Mouse (Mus musculus): ENCODE results near the gene Dnajc8.

Gene Dnajc8

GRCm38 (mm10) chr4:132515369-132516155, 19.8 kb upstream of the Dnajc8 start:
- in situ Hi-C loops (cut with MboI, MseI) = no loop called here

DNA sequence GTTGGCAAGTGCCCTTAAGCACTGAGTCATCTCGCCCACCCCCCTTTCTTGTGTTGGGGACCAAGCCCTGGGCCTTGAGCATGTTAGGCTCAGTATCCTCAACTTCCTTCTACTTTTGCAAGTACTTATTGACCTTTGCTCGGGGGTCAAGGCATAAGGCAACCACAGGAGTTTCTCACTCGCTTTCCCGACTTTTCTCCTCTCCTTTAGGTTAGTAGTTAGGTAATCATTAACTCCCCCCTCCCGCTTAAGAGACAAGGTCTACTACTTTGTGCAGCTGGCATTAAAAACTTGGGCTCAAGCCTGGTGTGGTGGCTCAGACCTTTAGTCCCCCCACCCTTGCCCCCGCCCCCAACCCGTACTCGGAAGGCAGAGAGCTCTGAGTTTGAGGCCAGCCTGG, 17.3 kb upstream of the Dnajc8 start:
- in situ Hi-C loops (cut with MboI, MseI) = no loop called here

DNA sequence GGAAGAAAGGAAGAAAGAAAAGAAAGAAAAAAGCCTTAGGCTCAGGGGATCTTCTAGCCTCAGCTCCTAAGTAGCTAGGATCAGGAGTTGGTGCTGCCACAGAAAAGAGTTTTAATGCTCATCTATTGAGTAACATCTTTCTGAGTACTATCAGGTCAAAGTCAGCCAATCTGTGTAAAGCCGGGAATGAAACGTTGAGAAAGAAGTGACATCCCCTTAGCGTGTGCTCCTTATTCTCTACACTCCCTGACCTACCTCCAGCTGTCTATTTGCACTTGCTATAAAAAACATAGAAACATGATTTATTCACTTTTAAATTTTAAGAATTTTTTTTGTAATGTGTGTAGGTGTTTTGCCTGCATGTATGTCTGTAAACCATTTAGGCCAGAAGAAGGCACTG, 16.2 kb upstream of the Dnajc8 start:
- in situ Hi-C loops (cut with MboI, MseI) = no loop called here

DNA sequence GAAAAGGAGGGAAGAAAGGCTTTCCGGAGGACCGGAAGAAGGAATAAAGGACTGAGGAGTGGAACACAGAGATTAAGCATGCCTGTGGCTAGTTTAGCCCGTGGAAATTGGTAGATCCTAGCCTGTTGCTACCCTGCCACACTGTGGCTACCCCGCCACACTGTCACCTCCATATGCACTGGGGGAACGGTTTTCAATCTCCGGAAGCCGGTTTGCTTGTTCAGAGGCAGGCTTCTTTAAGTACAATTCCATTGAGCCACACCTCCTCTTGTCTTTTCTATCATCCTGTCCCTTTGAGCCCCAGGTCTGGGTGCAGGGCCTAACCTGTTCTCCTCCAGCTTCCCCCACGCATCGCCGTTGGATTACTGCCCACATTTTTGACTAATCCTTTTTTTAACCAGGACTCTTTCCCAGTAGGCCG, 11.0 kb upstream of the Dnajc8 start:
- in situ Hi-C loops (cut with MboI, MseI) = no loop called here

- in situ Hi-C loops (cut with MboI, MseI) = loop anchor here (5.0 kb wide), 1 partner anchor 113 kb away; no protein-coding TSS in a partner anchor
Measured at GRCm38 (mm10) chr4:132524808-132525207, 10.5 kb upstream of the Dnajc8 start.

GRCm38 (mm10) chr4:132526678-132527077, 8.7 kb upstream of the Dnajc8 start:
- in situ Hi-C loops (cut with MboI, MseI) = loop anchor here (5.0 kb wide), 1 partner anchor 114 kb away; no protein-coding TSS in a partner anchor

- in situ Hi-C loops (cut with MboI, MseI) = loop anchor here (5.0 kb wide), 1 partner anchor 116 kb away; no protein-coding TSS in a partner anchor
Measured at GRCm38 (mm10) chr4:132527917-132528522, 7.3 kb upstream of the Dnajc8 start.

DNA sequence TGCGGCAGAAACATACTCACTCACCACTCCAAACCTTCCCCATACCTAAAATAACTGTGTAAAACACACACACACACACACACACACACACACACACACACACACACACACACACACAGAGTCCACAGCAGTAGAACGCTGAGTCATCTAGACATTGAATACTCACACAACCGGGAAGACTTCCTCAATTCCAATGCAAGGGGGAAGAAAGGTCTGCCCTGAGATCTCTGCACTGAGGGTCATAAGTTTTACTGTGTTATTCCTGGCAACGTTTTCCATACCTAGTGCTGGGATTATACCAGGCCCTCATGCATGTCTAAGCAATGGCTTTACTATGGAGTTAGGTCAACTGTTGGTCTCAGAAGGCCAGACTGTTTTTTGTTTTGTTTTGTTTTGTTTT, 6.0 kb upstream of the Dnajc8 start:
- in situ Hi-C loops (cut with MboI, MseI) = loop anchor here (5.0 kb wide), 1 partner anchor 117 kb away; no protein-coding TSS in a partner anchor

DNA sequence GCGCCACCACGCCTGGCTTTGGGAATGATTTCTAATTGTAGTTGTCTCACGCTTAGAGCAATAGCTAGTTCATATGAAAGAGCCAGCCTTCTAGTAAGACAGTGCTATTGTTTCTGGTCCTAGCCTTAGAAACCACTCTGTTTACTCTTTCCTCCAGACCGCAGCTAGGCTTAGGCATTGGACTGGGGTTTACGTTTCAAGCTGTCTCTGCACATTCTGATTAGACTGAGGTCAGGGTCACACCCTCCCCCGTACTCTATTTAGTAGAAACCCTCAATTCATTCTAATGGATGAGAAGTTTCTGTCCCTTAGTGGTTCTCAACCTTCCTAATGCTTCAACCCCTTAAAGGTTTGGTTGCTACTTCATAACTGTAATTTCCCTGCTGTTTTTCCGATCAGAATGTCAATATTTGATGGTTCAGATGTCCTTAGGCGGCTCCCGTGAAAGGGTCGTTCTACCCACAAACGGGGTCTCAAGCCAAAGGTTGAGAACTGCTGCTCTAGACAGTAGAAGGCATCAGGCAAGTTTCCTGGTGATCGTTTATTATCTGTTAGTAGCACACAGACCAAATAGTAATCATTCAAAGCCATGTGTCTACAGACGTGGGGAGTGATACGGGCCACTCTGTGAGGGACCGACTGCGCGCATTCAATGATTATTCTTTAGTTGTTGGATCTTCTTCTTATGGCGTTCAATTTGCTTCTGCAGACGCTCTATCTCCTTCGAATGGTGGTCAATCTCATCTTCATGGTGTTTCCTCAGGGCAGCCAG, 5.1 kb upstream of the Dnajc8 start:
- in situ Hi-C loops (cut with MboI, MseI) = no loop called here

- in situ Hi-C loops (cut with MboI, MseI) = no loop called here
Measured at GRCm38 (mm10) chr4:132532496-132532895, 2.9 kb upstream of the Dnajc8 start.

DNA sequence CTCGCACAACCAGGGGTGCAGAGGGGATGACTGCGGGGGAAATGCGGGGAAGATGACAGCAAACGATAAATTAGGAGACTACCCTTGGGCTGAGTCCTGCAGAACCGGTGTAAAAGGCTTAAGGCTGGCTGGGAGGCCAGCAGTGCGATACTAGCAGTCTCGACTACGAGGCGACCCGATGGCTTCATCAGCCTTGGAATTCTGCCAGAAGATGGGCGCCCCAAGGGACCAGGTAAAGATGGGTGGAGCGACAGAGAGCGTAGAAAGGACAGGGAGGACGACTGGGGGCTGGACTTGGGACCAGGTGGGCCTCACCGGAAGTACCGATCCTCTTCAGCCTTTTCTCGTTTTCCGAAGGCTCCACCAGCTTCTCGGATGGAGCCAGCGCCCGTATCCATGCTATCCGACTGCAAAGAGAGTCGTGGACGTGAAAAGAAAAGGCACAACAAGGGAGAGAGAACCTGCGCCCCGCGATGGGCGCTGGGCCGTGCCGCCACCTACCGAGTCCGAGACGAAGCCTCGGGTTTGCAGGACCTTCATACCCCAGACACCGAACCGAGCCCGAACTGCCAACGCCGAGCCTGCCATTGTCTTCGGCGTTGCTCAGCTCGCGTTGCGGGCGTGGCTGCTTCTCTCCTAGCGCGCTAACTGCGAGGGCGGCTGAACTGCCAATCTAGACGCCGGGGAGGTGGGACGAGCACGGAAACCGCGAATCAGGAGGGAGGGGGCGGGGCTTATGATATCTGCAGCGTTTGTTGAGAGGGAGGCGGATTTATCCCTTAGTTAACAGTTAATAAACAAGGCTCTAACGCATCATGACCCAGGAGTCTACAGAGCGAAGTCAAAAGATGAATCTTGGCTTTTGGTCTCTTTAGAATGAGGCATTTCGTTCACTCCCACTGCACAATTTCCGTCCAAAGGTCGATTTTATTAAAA, 2.1 kb upstream of the Dnajc8 start, which contains the start of gene Atpif1:
Gene Atpif1 (minus strand): TSS at position 679 of the 936 bp plus-strand sequence.
- in situ Hi-C loops (cut with MboI, MseI) = no loop called here

DNA sequence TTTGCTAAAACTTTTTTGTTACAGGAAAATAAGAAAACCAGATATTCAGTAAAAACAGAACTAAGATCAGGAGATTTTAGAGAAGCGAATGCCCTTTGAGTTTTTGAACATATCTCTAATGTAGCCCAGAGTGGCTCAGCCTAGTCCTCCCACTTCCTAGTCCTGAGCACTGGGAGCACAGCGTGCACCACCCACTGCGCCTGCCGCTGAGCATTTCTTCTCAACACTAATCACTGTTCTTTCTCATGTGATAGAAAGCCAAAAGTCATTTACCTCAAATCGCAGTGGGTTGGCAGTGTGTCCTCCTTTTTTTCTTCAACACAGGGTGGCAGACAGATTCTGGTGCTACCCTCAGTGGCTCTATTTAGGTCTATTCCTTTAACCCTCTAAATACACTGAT, 4.1 kb downstream of the Dnajc8 start:
- in situ Hi-C loops (cut with MboI, MseI) = no loop called here

- in situ Hi-C loops (cut with MboI, MseI) = no loop called here
Measured at GRCm38 (mm10) chr4:132541413-132541812, 6.1 kb downstream of the Dnajc8 start.

DNA sequence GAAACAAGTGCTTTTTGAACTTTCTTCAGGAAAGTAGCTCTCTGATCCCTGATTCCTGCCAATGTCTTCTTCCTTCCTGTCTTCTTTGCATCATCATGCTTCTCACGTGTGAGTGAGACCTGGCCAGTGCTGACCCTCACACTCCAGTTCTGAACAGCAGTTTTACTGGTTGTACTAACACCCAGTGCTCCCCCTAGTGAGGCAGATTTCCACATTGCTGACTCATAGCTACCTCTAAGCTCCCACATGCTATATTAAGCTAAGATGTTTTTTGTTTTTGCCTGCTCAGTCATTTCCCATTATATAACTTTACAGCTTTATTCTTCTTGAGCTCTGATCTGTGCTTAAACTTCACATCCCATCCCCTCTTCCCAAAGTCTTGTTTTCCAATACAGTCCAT, 7.4 kb downstream of the Dnajc8 start:
- in situ Hi-C loops (cut with MboI, MseI) = no loop called here

GRCm38 (mm10) chr4:132545851-132546250, 10.5 kb downstream of the Dnajc8 start:
- in situ Hi-C loops (cut with MboI, MseI) = no loop called here

- in situ Hi-C loops (cut with MboI, MseI) = no loop called here
Measured at GRCm38 (mm10) chr4:132554221-132554620, 18.9 kb downstream of the Dnajc8 start.

DNA sequence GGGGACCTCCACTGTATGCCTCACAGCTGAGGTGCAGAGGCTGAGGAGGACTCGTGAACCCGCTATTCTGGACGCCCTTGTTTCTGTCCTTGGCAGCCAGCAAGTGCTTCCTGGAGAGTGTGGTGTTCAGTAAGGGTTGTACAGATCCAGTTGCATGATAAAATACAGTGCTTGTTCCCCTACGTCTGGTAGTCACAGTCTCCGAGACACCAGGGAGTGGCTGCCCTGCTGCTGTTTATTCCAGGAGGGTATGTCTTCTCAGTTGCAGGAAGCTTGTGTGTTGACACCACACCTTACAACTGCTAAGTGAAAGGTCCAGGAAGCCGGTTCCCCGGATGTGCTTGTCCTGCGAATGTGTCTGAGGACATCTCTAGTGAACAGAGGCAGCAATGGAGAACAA, 19.3 kb downstream of the Dnajc8 start:
- in situ Hi-C loops (cut with MboI, MseI) = loop anchor here (5.0 kb wide), 2 partner anchors 53 to 113 kb away; no protein-coding TSS in a partner anchor

- in situ Hi-C loops (cut with MboI, MseI) = loop anchor here (5.0 kb wide), 2 partner anchors 52 to 112 kb away; no protein-coding TSS in a partner anchor
Measured at GRCm38 (mm10) chr4:132555550-132555949, 20.2 kb downstream of the Dnajc8 start.

DNA sequence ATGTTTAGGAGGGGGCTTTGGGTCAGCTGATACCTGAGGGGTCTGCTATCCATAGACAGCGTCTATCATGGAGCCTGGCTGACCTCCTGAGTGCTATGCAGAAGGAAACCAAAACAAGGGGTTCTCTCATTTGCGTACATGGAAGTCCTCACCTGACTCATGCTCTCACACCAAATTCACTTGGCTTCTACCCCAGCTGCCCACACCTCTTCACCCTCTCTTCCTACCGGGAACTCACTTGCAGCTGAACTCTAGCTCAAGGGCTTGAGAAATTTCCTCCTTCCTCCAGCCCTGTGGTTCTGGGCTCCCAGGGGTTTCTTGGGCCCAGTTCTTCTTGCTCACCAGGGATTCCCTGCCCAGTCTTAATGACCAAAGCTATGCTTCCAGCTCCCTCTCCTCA, 27.9 kb downstream of the Dnajc8 start:
- in situ Hi-C loops (cut with MboI, MseI) = no loop called here

GRCm38 (mm10) chr4:132563965-132564364, 28.6 kb downstream of the Dnajc8 start, which contains the start of gene Ptafr:
Ptafr (plus strand) TSS chr4:132564067.
- in situ Hi-C loops (cut with MboI, MseI) = no loop called here

Data from regulatory T cell (primary cell).